Mouse (Mus musculus) ES-Bruce4 (cell line): Measurements from ENCODE around the gene Klc2. TPM values are rescaled to one million over a fixed set of nuclear protein-coding genes. Genes with fewer than 3 reads are reported as not detected.

Source experiments
- H3K27ac ChIP-seq: 2 replicates; pipeline ENCODE4 v1.5.1; 2012; ENCODE audit warnings: low read length, inconsistent platforms; ENCODE audit not compliant: insufficient read depth
- H3K27me3 ChIP-seq: 2 replicates; pipeline ENCODE4 v1.6.1; 2012; ENCODE audit warnings: mild to moderate bottlenecking, low read length, inconsistent platforms; ENCODE audit not compliant: control insufficient read depth, poor library complexity, insufficient read depth, severe bottlenecking
- H3K36me3 ChIP-seq: 2 replicates; pipeline ENCODE4 v1.6.1; 2012; ENCODE audit warnings: inconsistent platforms, mild to moderate bottlenecking, low read length, moderate library complexity; ENCODE audit not compliant: control insufficient read depth, poor library complexity, insufficient read depth, severe bottlenecking
- H3K4me1 ChIP-seq: one replicate; pipeline ENCODE4 v1.8.1; 2011; ENCODE audit warnings: low read length; ENCODE audit not compliant: control insufficient read depth, insufficient read depth
- H3K4me3 ChIP-seq: 2 replicates; pipeline ENCODE4 v1.5.1; 2011; ENCODE audit warnings: low read depth, mild to moderate bottlenecking, low read length
- H3K9ac ChIP-seq: 2 replicates; pipeline ENCODE4 v1.6.1; 2012; ENCODE audit warnings: low read depth, mild to moderate bottlenecking, inconsistent platforms; ENCODE audit not compliant: poor library complexity, severe bottlenecking
- H3K9me3 ChIP-seq: replicated peaks from 2 replicates; pipeline ENCODE4 v1.6.1; 2012; ENCODE audit warnings: mild to moderate bottlenecking, low read length, inconsistent platforms; ENCODE audit not compliant: control insufficient read depth, poor library complexity, insufficient read depth, severe bottlenecking
- CTCF ChIP-seq: IDR thresholded peaks from one replicate; pipeline ENCODE4 v1.8.1; 2011; ENCODE audit warnings: low read depth, low read length
- EP300 ChIP-seq: IDR thresholded peaks from 2 replicates; pipeline ENCODE4 v1.6.1; 2011; ENCODE audit warnings: low read depth, low read length; ENCODE audit not compliant: insufficient read depth
- POLR2A ChIP-seq: IDR thresholded peaks from one replicate; pipeline ENCODE4 v1.8.1; 2011; ENCODE audit warnings: low read length; ENCODE audit not compliant: insufficient read depth
- polyA plus RNA-seq: library from polyadenylated mRNA; stranded (reverse); fragments of >200 nt; gene quantifications from 2 replicates; pipeline ENCODE4 v1.2.4, GENCODE M21; 2011; ENCODE audit warnings: low read depth; ENCODE audit not compliant: missing spikeins, insufficient read depth, insufficient read length

Klc2 gene
- polyA plus RNA-seq, 1 experiment, result 24.5 TPM

DNA sequence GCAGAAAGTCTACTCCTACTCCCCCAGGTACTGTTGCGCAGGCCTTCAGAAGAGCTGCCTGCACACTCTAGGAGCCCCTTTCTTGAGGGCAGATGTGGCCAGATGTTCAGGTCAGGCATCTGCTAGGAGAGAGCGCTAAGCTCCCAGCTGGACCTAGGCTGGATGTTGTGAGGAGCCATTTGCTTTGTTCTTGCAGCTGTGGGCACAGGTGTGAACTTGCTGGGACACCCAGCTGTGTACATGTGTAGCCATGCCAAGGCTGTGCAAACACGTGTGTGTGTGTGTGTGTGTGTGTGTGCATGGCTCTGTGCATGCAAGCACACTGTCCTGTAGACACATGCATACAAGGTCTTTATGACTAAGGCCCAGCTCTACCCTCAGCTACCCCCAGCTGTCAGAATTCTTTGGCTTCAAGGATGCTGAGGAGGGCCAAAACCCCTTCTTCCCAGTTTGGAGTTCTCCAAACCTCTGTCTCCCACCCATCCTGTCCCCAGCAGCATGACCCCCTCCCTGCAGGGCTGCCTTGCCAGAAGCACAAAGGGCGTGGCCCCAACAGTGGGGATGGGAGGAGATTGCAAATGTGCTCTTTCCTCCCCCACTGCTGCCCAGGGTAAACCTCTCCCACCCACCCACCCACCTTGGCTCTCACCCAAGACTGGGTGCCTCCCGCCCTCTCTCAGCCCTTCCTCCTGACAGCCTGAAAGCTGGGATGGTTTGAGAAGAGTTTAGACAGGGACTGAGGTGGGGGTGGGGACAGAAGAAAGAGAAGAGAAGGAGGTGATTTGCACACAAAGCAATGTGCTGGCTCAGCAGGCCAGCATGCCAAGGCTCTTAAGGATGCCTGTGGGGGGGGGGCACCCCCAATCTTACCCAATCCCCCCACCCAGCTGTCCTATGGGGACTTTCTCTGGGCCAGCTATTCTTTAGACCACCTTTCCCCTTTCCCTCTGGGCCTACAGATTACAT, 57.7 kb downstream of the Klc2 start:
- H3K4me1 ChIP-seq, result peaks cover 28% of the 10 kb centered on the region
- H3K9me3 ChIP-seq, result no peaks in the 10 kb centered on the region
- H3K27me3 ChIP-seq, result no peaks in the 10 kb centered on the region
- no peak overlapping the region for H3K4me3 ChIP-seq
- no peaks in the 10 kb centered on the region for H3K36me3 ChIP-seq
- no peak overlapping the region for H3K9ac ChIP-seq
- H3K27ac ChIP-seq, result peak overlapping the region; percentile 52
- TF ChIP-seq CTCF (no peak), EP300 (no peak), POLR2A (no peak)

DNA sequence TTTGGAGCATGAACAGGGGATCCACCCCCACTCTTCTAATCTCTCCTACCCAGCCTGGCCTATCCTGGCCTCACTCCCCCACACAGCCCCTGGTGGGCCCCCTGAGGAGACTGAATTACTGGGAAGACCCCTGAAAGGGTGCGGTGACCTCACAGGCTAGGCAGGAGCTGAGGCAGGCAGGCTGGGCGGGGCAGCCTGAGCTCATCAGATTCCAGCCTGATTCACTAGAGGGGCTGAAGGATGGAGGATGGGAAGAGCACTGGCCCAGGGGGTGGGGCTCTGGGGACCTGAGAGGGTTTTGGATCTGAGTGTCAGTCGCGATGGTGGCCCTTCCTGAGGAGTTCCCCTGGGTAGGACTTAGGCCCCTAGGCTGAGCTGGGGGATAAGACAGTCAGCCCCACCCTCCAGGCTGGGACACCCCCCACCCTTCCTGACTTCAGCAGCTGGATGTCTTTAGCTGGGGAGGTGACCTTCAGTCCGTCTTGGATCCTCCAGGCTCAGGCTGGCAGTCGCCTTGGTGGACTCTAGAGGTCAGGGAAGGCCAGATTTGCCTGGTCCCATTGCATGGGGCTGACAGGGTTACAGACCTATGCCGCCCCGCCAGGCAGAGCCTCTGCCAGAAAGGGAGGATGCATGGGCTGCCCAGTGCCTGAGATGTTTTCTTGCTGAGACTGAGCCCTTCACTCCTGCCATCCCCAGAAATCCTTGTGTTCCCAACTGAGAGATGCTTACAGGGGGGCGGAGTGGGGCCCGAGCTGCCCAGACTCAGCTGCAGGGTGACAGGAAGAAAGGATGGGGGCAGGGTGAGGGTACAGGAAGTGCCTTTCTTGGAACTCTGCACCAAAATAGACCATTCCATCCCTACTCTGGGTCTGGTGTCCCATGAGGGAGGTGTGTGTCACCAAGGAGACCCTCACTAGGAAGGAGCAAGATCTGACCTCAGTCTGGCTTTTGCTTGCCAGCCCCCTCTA, 59.3 kb downstream of the Klc2 start:
- H3K36me3 ChIP-seq, result no peaks in the 10 kb centered on the region
- no peaks in the 10 kb centered on the region for H3K27me3 ChIP-seq
- H3K9ac ChIP-seq, result no peak overlapping the region
- H3K4me3 ChIP-seq, result no peak overlapping the region
- no peaks in the 10 kb centered on the region for H3K9me3 ChIP-seq
- no peak for TF ChIP-seq CTCF
- peak; percentile 31; the same call in 1 of the 2 replicates for TF ChIP-seq EP300
- no peak for TF ChIP-seq POLR2A
- H3K27ac ChIP-seq, result peak overlapping the region; percentile 79
- H3K4me1 ChIP-seq, result peaks cover 28% of the 10 kb centered on the region

DNA sequence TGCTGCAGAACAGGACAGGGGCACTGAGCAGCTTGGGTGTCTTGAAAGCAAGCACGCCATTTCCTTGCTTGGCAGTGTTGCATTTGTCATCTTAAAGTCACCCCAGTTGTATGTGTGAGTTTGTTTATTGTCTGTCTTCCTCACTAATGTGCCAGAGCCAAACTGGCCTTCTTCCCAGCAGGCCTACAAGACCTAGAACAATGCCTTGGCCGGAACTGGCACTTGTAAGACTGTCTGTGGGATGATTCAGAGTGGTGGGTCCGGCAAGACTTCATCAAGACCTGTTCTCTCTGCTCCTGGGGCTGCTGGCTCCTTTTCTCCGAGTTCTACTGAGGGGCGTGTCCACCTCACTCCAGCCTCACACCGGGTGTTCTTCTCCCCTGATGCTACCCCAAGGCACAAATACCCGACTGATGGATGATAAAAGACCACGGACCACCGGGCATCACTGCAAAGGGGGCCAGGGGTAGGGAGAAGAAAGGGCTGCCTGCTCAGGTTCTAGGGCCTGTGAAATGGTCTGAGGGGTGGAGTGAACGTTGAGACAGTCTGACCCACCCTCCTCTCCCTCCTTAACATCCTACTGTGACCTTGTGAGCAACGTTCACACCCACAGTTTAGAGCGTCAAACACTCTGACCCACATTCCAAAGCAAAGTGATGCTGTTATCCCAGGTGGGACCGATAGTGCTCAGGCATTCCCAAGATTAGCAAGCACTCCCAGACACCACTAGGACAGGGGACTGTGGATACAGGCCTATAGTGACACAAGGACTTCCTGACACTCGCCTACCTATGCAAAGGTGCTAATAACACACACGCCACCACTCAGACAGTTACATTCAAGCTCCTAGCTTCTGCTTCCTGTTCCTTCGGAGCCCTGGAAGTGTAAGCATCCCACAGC, 60.2 kb downstream of the Klc2 start:
- Histone ChIP-seq H3K9ac (no peak overlapping the region), H3K27ac (peak overlapping the region; percentile 79), H3K27me3 (no peaks in the 10 kb centered on the region), H3K4me1 (peaks cover 31% of the 10 kb centered on the region), H3K9me3 (no peaks in the 10 kb centered on the region), H3K36me3 (no peaks in the 10 kb centered on the region), H3K4me3 (no peak overlapping the region)
- TF ChIP-seq CTCF (no peak), EP300 (peak; percentile 68; the same call in 1 of the 2 replicates)

Other genes starting within 250 kb of the Klc2 start
- gene Actn3, start 240.7 kb downstream of the Klc2 start, polyA plus RNA-seq, result 4.5 and 4.8 TPM in 2 replicates
- gene Zdhhc24, start 239.9 kb downstream of the Klc2 start, polyA plus RNA-seq, result 8.2 and 10.3 TPM in 2 replicates
- gene Bbs1, start 211.9 kb downstream of the Klc2 start, polyA plus RNA-seq, result 3.9 and 5.3 TPM in 2 replicates
- 129 and 139 TPM in 2 replicates for gene Dpp3, start 190.3 kb downstream of the Klc2 start, polyA plus RNA-seq
- gene Peli3, start 175.4 kb downstream of the Klc2 start, polyA plus RNA-seq, result 2.7 and 3.9 TPM in 2 replicates
- gene Mrpl11, start 156.4 kb downstream of the Klc2 start, polyA plus RNA-seq, result 126 and 135 TPM in 2 replicates
- gene Npas4, start 128.2 kb downstream of the Klc2 start, polyA plus RNA-seq, result 0.24 and 0.27 TPM in 2 replicates
- 16.8 and 18.5 TPM in 2 replicates for gene Slc29a2, start 94.7 kb downstream of the Klc2 start, polyA plus RNA-seq
- gene B4gat1, start 79.7 kb downstream of the Klc2 start, polyA plus RNA-seq, result 8.9 and 10.9 TPM in 2 replicates
- gene AC124502.3, start 79.7 kb downstream of the Klc2 start, polyA plus RNA-seq, result not detected in 2 replicates
- 22.3 and 24.0 TPM in 2 replicates for gene Brms1, start 77.2 kb downstream of the Klc2 start, polyA plus RNA-seq
- 19.2 and 22.7 TPM in 2 replicates for gene Rin1, start 68.1 kb downstream of the Klc2 start, polyA plus RNA-seq
- gene Cd248, start 50.5 kb downstream of the Klc2 start, polyA plus RNA-seq, result 3.1 and 3.7 TPM in 2 replicates
- 6.2 and 8.3 TPM in 2 replicates for gene Tmem151a, start 33.0 kb downstream of the Klc2 start, polyA plus RNA-seq
- gene Yif1a, start 30.0 kb downstream of the Klc2 start, polyA plus RNA-seq, result 40.6 and 47.3 TPM in 2 replicates
- 3.3 and 3.7 TPM in 2 replicates for gene Cnih2, start 20.0 kb downstream of the Klc2 start, polyA plus RNA-seq
- 70.5 and 75.3 TPM in 2 replicates for gene Rab1b, start 11.5 kb downstream of the Klc2 start, polyA plus RNA-seq
- gene Pacs1, start 154.6 kb upstream of the Klc2 start, polyA plus RNA-seq, result 18.3 and 22.0 TPM in 2 replicates
- gene Sf3b2, start 176.9 kb upstream of the Klc2 start, polyA plus RNA-seq, result 179 and 185 TPM in 2 replicates
- 2.5 and 2.9 TPM in 2 replicates for gene Gal3st3, start 179.8 kb upstream of the Klc2 start, polyA plus RNA-seq
- not detected in 2 replicates for gene Catsper1, start 217.2 kb upstream of the Klc2 start, polyA plus RNA-seq
- gene Cst6, start 231.0 kb upstream of the Klc2 start, polyA plus RNA-seq, result 0.62 and 1.6 TPM in 2 replicates
- 33.1 and 36.6 TPM in 2 replicates for gene Eif1ad, start 248.2 kb upstream of the Klc2 start, polyA plus RNA-seq
- gene Banf1, start 248.6 kb upstream of the Klc2 start, polyA plus RNA-seq, result 370 and 395 TPM in 2 replicates